Mouse (Mus musculus) frontal cortex, postnatal 25 days (tissue): ENCODE results near the gene Gm1043.

Source experiments
- DNase-seq, 2 experiments: peaks; one replicate each; pipeline ENCODE4 v3.0.0; 2022; ENCODE audit warnings: low spot score in 2 of 2

Gene Gm1043

GRCm38 (mm10) chr5:37109280-37109849 lies 24.2 kb downstream of the Gm1043 start:
- peak; percentile 87 to 89 for DNase-seq

GRCm38 (mm10) chr5:37112389-37112788 lies 27.2 kb downstream of the Gm1043 start:
- DNase-seq = no peak

GRCm38 (mm10) chr5:37117126-37117525 lies 32.0 kb downstream of the Gm1043 start:
- no peak for DNase-seq

DNA sequence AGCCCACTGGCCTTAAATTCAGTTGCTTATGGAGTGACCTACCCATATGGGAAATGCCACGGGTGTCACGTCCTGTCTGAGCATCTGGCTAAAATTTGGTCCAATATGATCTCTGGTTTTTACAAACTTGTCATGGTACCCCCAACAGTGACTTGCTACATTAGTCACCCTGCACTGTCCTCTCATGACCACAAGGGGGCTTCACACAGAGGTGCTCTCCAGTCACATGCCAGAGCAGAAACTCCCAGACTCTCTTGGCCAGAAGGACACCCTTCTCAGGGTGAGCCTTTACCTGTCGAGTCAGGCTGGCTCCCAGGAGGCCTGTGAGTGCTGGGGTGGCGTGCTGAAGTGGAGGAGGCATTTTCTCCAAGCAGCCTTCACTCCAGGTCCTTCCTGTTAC lies 33.1 kb downstream of the Gm1043 start:
- DNase-seq = no peak

DNA sequence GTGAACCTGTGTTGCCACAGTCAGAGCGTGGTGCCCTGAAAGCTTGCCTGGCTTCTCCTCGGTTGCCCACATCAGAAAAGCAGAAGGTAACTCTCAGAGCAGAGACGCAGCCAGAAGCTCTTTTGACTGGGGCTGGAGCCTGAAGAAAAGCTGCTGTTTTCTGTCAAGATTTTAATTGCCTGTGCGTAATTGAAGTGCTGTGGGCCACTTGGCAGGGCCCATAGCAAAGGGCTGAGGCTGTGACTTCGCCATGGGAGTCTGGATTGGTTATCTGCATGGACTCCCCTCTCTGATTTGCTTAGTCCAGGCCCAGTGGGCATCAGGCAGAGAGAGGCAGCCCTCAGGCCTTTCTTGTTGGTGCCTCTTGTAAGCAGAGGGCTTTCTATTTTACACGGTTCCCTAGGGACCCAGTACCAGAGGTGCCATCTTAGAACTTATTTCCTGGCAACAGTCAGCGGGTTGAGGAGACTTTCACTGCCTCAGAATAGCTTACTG lies 36.1 kb downstream of the Gm1043 start:
- DNase-seq = no peak

DNA sequence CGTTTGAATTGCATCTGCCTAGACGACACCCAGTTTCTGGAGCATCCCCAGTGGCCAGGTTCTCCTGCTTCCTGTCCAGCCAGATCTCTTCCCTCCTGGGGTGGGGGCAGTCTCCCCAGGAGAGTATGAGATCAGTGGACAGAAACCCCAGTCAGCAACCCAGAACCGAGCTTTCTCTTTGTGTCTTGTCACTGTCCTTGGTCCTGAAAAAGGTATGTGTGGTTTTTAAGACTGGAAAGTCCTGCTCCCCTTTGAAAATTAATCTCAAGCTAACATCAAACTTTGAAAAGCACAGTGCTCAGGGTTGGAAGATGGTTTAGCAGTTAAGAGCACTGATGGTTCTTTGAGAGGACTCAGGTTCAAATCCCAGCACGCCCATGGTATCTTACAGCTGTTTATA lies 46.7 kb downstream of the Gm1043 start:
- DNase-seq = no peak

DNA sequence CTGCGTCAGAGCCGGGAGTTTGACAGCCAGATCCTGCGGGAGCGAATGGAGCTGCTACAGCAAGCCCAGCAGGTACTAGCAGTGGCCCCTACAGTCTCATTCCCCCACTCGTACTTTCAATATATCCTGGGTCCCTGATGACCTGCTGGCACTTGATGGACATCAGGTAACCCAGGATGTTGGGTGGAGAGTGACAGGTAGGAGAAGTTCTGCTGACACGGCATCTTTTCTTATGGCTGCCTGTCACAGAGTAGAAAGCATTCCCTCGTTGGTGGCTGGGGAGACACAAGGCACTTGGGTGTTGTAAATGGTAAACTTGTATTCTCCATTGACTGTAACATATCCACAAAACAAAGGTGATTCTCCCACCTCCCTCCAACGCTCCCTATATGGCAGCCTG lies 56.6 kb downstream of the Gm1043 start:
- DNase-seq = no peak

DNA sequence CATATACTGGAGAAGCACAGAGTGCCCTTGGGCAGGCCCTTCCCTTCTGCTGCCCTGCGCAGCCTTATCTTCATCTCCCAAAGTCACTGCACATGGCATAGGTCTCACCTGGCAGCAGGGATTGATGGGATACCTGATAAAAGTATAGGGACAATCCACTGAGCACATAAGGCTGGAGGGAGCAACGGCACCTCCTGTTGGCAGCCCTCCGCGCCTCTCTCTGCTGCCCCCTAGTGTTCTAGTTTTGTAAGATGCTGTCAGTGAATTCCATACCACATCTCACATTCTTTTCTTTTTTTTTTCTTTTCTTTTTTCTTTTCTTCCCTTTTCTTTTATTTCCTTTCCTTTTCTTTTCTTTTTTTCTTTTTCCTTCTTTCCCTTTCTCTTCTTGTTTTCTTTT lies 62.4 kb downstream of the Gm1043 start:
- peak in 1 of 2 experiments; percentile 54 for DNase-seq

GRCm38 (mm10) chr5:37150650-37151049 lies 65.5 kb downstream of the Gm1043 start:
- no peak for DNase-seq

- DNase-seq = no peak
Measured at GRCm38 (mm10) chr5:37154472-37154871, 69.3 kb downstream of the Gm1043 start.

DNA sequence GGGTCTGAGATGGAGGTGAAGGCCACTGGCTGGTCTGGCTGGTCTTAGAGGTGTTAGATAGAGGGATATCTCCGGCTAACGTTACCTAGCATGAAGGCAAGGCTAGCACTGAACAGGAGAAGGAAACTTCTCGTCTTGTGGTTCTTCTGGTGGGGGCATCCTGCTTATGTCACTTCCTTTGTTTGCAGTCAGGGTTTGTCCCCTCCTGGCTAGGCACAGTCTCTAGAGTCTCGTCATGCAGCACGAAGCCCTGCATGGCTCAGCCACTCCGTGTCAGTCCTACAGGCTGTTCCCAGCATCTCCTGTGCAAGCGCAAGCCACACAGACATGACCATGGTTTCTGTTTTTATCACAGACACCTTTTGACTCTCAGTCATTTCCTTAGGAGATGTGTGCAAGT lies 73.2 kb downstream of the Gm1043 start:
- no peak for DNase-seq

DNA sequence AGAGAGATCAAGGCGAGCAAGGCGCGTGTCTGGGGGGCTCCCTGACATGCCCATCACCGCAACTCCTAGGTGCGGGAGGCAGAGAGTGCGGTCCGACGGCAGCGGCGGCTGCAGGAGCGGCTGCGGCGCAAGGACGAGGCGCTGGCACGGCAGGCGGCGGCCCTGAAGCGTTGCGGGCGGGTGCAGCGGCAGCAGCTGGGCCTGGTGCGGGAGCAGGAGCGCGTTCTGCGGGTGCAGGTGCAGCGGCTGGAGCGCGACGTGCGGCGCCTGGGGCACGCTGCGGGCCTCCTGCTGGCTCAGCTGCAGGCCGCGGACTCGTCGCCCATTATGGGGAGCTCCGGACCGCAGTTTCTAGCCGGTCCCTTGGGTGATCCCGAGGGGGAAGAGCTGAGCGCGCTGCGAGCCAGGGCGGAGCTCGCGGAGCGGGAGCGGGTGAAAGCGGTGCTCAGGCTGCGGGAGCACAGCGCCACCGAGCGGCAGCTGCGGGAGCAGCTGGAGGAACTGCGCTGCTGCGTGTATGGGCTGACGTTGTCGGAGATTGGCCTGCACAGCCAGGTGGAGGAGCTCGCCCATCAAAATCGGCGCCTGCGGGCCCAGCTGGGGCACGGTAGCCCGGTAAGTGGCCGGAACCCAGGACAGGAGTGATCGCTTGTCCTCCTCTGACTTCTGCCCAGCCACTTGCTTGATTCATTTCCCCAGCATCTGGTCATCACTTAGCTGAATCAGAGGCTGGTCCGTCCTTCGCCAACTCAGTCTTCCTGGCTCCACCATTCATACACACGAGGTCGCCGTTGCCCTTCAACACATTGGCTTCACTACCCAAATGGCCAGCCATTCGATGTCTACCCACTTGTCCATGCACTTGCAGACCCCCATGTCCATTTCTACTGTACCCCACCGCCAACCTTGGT lies 78.0 kb downstream of the Gm1043 start:
- DNase-seq = peak; percentile 75 to 77

GRCm38 (mm10) chr5:37176466-37176865 lies 91.3 kb downstream of the Gm1043 start:
- DNase-seq = no peak

DNA sequence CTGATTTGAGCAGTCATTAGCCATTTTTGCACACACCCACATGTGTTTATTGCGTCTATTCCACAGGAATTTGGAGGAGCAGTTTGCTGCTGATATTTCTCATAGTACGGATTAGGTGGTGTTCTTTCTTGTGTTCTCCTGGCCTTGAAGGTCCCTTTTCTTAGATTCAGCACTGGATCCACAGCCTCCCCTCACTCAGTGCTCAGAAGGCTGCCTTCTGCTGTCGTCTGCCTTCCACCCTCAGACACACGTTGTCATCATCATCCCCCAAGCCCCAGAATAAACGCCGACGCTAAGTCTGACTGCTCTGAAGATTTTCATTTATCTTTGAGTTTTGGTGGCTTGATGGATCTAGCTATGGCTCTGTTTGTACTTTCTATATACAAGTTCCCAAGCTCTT lies 91.9 kb downstream of the Gm1043 start:
- no peak for DNase-seq

DNA sequence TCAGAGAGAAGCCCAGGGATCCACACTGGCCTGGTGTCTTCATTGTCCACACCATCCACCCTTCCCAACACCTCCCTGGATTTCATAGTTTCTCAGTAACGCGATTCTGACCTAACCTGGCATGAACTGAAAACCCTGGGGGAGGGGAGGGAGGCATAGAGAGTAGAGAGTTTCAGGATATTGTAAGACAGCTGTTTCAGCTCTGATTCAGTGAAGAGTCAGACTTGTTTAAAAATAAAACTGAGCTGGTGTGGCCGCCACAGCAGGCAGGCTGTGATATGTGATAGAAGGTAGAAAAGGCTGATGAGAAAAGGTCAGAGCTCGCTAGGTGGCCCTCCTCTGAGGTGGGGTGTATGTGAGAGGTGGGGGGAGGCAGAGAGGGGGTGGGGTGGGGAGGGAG lies 93.6 kb downstream of the Gm1043 start:
- DNase-seq = no peak

GRCm38 (mm10) chr5:37179872-37180271 lies 94.7 kb downstream of the Gm1043 start:
- DNase-seq = no peak

DNA sequence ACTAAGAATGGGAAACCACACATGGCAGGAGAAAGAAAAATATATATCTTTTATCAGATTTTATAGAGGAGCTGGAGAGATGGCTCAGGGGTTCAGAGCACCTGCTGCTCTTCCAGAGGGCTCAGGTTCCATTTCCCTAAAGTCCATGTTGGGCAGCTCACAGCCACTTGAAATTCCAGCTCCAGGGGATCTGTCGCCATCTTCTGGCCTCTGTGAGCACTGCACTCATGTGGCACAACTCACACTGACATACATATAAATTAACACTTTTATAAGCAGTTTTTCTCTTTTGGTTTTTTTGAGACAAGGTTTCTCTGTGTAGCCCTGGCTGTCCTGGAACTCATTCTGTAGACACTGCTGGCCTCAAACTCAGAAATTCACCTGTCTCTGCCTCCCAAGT lies 95.5 kb downstream of the Gm1043 start:
- DNase-seq = no peak

DNA sequence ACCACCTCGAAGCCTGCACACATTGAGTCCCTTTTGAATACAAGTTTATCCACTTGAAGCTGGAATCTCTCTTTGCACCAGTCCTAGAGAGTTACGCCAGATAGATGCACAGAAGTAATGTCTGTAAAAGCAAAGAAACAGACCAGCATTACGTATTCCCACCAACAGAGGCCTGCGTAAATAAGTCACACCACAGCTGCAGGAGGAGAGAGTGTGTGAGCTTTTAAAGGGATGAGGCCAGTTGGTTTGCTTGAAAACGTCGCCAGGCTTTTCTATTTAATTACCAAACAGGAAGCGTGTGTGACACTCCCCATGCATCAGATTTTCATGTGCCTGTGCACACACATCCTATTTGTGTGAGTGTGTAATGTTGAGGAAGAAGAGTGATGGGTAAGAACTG lies 99.4 kb downstream of the Gm1043 start:
- DNase-seq = no peak

GRCm38 (mm10) chr5:37190378-37190777 lies 105.2 kb downstream of the Gm1043 start:
- no peak for DNase-seq

- DNase-seq = no peak
Measured at GRCm38 (mm10) chr5:37196196-37196595, 111.0 kb downstream of the Gm1043 start.

- DNase-seq = no peak
Measured at GRCm38 (mm10) chr5:37196666-37197250, 111.6 kb downstream of the Gm1043 start.

DNA sequence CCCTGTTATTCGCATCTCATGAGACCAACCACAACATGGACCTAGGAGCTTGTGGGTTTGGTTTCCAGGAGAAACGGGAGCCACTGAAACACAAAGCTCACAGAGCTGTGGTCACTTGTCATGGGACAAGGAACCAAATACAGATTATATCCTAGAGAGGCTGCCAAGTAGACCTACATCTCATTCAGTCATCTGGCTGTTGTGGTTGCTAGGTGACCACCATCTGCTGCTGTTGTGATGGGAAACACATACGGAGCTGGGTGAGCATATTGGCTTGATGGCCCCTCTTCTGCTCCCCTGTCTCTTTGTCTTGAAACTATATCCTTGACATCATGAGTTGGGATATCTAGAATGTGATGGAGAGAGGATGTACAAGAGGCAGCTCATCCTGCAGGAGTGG lies 112.3 kb downstream of the Gm1043 start:
- DNase-seq = no peak
